Mouse (Mus musculus) liver, adult (tissue): ENCODE results near the gene Cript.

Experiments used
- GATA4 ChIP-seq: IDR thresholded peaks from 2 replicates; pipeline ENCODE4 v1.6.1; 2014; ENCODE audit warnings: mild to moderate bottlenecking, low read length; ENCODE audit not compliant: insufficient replicate concordance

Gene Cript

GRCm38 (mm10) chr17:87068997-87069396 is 43.6 kb downstream of the Cript start:
- TF ChIP-seq GATA4, result no peak

GRCm38 (mm10) chr17:87072766-87073440 is 47.6 kb downstream of the Cript start:
- no peak for TF ChIP-seq GATA4

DNA sequence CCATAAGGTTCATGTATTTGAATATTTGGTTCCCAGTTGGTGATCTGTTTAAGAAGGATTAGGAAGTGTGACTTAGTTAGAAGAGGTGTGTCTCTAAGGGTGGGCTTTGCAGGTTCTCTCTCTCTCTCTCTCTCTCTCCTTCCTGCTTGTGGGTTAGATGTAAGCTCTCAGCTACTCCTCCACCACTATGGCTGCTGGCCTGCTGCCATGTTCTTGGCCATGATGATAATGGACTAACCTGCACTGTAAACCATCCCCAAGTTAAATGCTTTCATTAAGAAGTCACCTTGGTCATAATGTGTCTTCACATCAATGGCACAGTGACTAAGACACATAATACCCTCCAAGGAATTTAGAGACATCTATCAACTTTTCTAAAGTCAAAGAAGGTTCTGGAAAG is 48.1 kb downstream of the Cript start:
- no peak for TF ChIP-seq GATA4

- no peak for TF ChIP-seq GATA4
Measured at GRCm38 (mm10) chr17:87080724-87081123, 55.4 kb downstream of the Cript start.

- no peak for TF ChIP-seq GATA4
Measured at GRCm38 (mm10) chr17:87082547-87082946, 57.2 kb downstream of the Cript start.

DNA sequence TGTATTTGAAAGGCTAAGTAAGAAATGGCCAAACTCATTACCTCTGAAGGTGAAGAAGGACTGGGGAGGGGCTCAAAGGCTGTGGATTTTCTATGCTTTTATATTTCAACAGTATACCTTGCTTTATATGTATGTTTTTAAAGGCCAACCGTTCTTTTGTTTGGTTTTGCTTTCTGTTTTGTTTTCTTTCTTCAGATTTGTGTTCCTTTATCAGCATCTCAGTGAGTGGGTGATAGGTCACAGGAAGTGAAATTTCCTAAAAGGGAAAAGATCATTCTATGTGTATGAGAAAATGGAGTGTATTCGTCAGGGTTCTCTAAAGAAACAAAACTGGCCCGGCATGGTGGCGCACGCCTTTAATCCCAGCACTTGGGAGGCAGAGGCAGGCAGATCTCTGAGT is 58.3 kb downstream of the Cript start:
- no peak for TF ChIP-seq GATA4
